ENCODE assay signal across 8 mouse cellular contexts in the genomic region with DNA sequence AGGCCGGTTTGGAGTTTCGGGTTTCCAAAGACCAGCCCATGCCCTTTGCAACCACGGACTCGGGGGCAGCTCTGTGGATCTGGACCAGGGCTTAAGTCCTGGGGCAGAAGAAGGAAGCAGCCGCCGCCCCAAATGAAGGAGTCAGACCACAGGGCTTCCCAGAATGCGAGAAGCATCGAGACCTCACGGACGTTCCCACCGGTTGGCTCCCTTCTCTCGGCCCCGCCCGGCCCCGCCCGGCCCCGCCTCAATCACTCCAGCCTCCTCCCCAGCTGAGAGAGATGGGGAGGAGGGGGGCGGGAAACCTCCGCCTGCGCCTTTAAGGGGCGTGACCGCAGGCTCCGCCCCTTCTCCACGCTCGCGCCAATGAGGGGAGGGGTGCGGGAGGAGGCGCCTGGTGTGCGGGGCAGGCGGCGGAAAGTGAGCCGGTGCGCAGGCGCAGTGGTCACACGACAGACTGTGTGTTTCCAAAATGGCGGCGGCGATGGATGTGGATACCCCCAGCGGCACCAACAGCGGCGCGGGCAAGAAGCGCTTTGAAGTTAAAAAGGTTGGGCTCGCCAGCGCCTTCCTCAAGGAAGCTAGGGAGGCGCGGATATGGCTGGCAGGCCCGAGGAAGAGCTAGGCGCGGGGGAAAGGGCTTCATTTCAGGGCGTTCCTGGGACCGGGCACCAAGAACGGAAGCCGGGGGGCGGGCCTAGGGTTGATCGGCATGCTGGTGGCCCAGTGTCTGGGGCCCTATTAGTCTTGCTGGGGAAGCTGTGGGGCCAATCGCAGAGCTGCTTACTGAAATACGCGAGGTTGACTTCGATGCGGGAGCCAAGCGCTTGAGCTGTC. TPM values are rescaled to one million over a fixed set of nuclear protein-coding genes. Genes with fewer than 3 reads are reported as not detected.
A peak's percentile ranks its signal among the peaks of the same experiment; 100 is the strongest.
DNase-seq lines count a peak whose midpoint lies in the region; ATAC-seq and TF ChIP-seq lines count a peak whose summit lies in the region.

TSS of gene Rbx1 (plus strand) at position 396 of the 837 bp plus-strand sequence.

- WGBS in forebrain, embryonic 13.5 days = under 1% methylated on average over 60 of the region's 62 CpGs
- WGBS in large intestine, adult 2 months = under 1% methylated on average over 61 of the region's 62 CpGs
- under 1% methylated on average over 56 of the region's 62 CpGs for WGBS in liver, postnatal 0 days (ENCODE audit: insufficient replicate concordance)
- 1% methylated on average over 54 of the region's 62 CpGs for WGBS in neural tube, embryonic 14.5 days

- peak; percentile 99 for ATAC-seq in forebrain, embryonic 13.5 days
- ATAC-seq in liver, postnatal 0 days = peak; percentile 96
- peak; percentile 99 for ATAC-seq in neural tube, embryonic 14.5 days (ENCODE audit: low read depth)

- peaks cover 5% of the 10 kb centered on the region; the same call in 1 of the 2 replicates for H3K9me3 ChIP-seq in E14TG2a.4 (ENCODE audit: low read length)
- H3K9me3 ChIP-seq in forebrain, embryonic 13.5 days (replicated peaks) = peaks cover 5% of the 10 kb centered on the region; the same call in 1 of the 2 replicates
- H3K9me3 ChIP-seq in liver, postnatal 0 days (ENCODE audit: low read length) = peaks cover 3% of the 10 kb centered on the region; the same call in 1 of the 2 replicates
- 0 out of 2 replicates have a peak, but pooled peaks cover 2% of the 10 kb centered on the region for H3K9me3 ChIP-seq in neural tube, embryonic 14.5 days (ENCODE audit: control insufficient read depth, low read length)

- no peaks in the 10 kb centered on the region for H3K27me3 ChIP-seq in E14TG2a.4 (ENCODE audit: insufficient read depth, low read length)
- no peaks in the 10 kb centered on the region for H3K27me3 ChIP-seq in forebrain, embryonic 13.5 days
- no peaks in the 10 kb centered on the region for H3K27me3 ChIP-seq in liver, postnatal 0 days (ENCODE audit: insufficient read depth, low read length)
- H3K27me3 ChIP-seq in neural tube, embryonic 14.5 days (ENCODE audit: control insufficient read depth, insufficient read depth, low read length) = no peaks in the 10 kb centered on the region

- peak; percentile 98 for DNase-seq in c-Kit-positive CD71-positive TER-119-positive erythroid progenitor cells, embryonic 14.5 days (ENCODE audit: low spot score)
- peak; percentile 99 for DNase-seq in heart, postnatal 10 days
- peak; percentile 89 for DNase-seq in large intestine, adult 2 months (ENCODE audit: low read depth, low spot score)
- DNase-seq in liver, postnatal 0 days = peak; percentile 99
- DNase-seq in testis, postnatal 10 days (ENCODE audit: low spot score) = peak; percentile 99

- intact Hi-C loops in heart, postnatal 10 days (cut with DNase I) = loop anchor here (1.0 kb wide), 1 partner anchor 119 kb away; the partner anchor contains the start of gene Ep300

- peak; percentile 8; the same call in 1 of the 2 replicates for TF ChIP-seq EP300 in liver, postnatal 0 days (IDR thresholded peaks at IDR 0.05; ENCODE audit: low read depth)

- H3K4me1 ChIP-seq in E14TG2a.4 (replicated peaks; ENCODE audit: low read depth, low read length) = peaks cover 41% of the 10 kb centered on the region
- peaks cover 15% of the 10 kb centered on the region for H3K4me1 ChIP-seq in forebrain, embryonic 13.5 days
- peaks cover 13% of the 10 kb centered on the region for H3K4me1 ChIP-seq in liver, postnatal 0 days (ENCODE audit: insufficient read depth)
- peaks cover 9% of the 10 kb centered on the region for H3K4me1 ChIP-seq in neural tube, embryonic 14.5 days (ENCODE audit: control insufficient read depth, insufficient read depth, low read length)

- peaks cover 22% of the 10 kb centered on the region for H3K36me3 ChIP-seq in E14TG2a.4 (ENCODE audit: insufficient read depth, low read length)
- H3K36me3 ChIP-seq in forebrain, embryonic 13.5 days (ENCODE audit: poor library complexity, severe bottlenecking) = peaks cover 24% of the 10 kb centered on the region
- peaks cover 17% of the 10 kb centered on the region for H3K36me3 ChIP-seq in liver, postnatal 0 days (replicated peaks; ENCODE audit: insufficient read depth, low read length)
- H3K36me3 ChIP-seq in neural tube, embryonic 14.5 days (ENCODE audit: control insufficient read depth, insufficient read depth, low read length) = no peaks in the 10 kb centered on the region; the same call in 1 of the 2 replicates

- peak within 1 kb of the TSS; percentile 70 for H3K9ac ChIP-seq in forebrain, embryonic 13.5 days
- peak within 1 kb of the TSS; percentile 68 for H3K9ac ChIP-seq in liver, postnatal 0 days (replicated peaks)
- peak within 1 kb of the TSS; percentile 60 for H3K9ac ChIP-seq in neural tube, embryonic 14.5 days (replicated peaks; ENCODE audit: low read depth, low read length)

- peak within 1 kb of the TSS; percentile 70 for H3K4me2 ChIP-seq in forebrain, embryonic 13.5 days
- peak within 1 kb of the TSS; percentile 78 for H3K4me2 ChIP-seq in liver, postnatal 0 days (ENCODE audit: low read depth, low read length)
- H3K4me2 ChIP-seq in neural tube, embryonic 14.5 days (ENCODE audit: low read depth, low read length) = peak within 1 kb of the TSS; percentile 73

- H3K27ac ChIP-seq in forebrain, embryonic 13.5 days = peak within 1 kb of the TSS; percentile 90
- peak within 1 kb of the TSS; percentile 93 for H3K27ac ChIP-seq in liver, postnatal 0 days (ENCODE audit: low read depth)
- H3K27ac ChIP-seq in neural tube, embryonic 14.5 days (ENCODE audit: low read depth, low read length) = peak within 1 kb of the TSS; percentile 83

- no peak for TF ChIP-seq CTCF in E14TG2a.4 (conservative IDR thresholded peaks at IDR 0.05; ENCODE audit: low read length)
- no peak for TF ChIP-seq CTCF in liver, postnatal 0 days (IDR thresholded peaks at IDR 0.05; ENCODE audit: low read depth)

- peak within 1 kb of the TSS; percentile 91 for H3K4me3 ChIP-seq in E14TG2a.4 (replicated peaks; ENCODE audit: low read length)
- peak within 1 kb of the TSS; percentile 57 for H3K4me3 ChIP-seq in forebrain, embryonic 13.5 days
- peak within 1 kb of the TSS; percentile 76 for H3K4me3 ChIP-seq in liver, postnatal 0 days (ENCODE audit: low read depth, low read length)
- H3K4me3 ChIP-seq in neural tube, embryonic 14.5 days (ENCODE audit: low read depth, low read length) = peak within 1 kb of the TSS; percentile 63

RNA-seq across cellular contexts. Expression of gene Rbx1, which starts in this region (rescaled TPM):
- polyA plus RNA-seq in forebrain, embryonic 13.5 days (2015; fragmentation: Nextera tagmentation; extraction: Ambion mirVana) = 581 and 625 TPM in 2 replicates
- 100 to 1,000 TPM; 145 to 164 TPM for total RNA-seq in heart, postnatal 10 days (2021)
- 52.3 and 56.4 TPM in 2 replicates for polyA plus RNA-seq in large intestine, adult 2 months (2012; rRNA removed)
- polyA plus RNA-seq in liver, postnatal 0 days (2015; fragmentation: Nextera tagmentation; extraction: Ambion mirVana) = 234 and 241 TPM in 2 replicates
- polyA plus RNA-seq in neural tube, embryonic 14.5 days (2014; fragmentation: Nextera tagmentation; extraction: Ambion mirVana) = 454 and 456 TPM in 2 replicates

Comparison
In these comparisons a context has a peak if more than half of its experiments do, and no peak if none do; other contexts are left out.
1. Peak in every context shown above with its lines: DNase-seq, ATAC-seq, H3K4me3 ChIP-seq and H3K27ac ChIP-seq.